Mouse (Mus musculus): ENCODE measurements around the gene Prn.

GRCm38 (mm10) chr2:132004495-132005136 is 94.9 kb downstream of the Prn start:
- no peak for TF ChIP-seq POLR2A (IDR thresholded peaks at IDR 0.05; ENCODE audit: insufficient read length, low read depth)
- no peak for TF ChIP-seq TCF3 (IDR thresholded peaks at IDR 0.05; ENCODE audit: insufficient read length, low read depth)
- TF ChIP-seq POLR2AphosphoS2 (IDR thresholded peaks at IDR 0.05; ENCODE audit: insufficient read length, low read depth) = no peak
- no peak for TF ChIP-seq USF1 (IDR thresholded peaks at IDR 0.05; ENCODE audit: low read depth)
- TF ChIP-seq E2F4 (IDR thresholded peaks at IDR 0.05; ENCODE audit: insufficient read depth) = no peak
- TF ChIP-seq TCF12 (IDR thresholded peaks at IDR 0.05; ENCODE audit: insufficient read depth, poor library complexity, severe bottlenecking) = no peak
